Mouse (Mus musculus) lung, embryonic 15.5 days (tissue): Measurements from ENCODE around the gene Nim1k. TPM values are rescaled to one million over a fixed set of nuclear protein-coding genes. Genes with fewer than 3 reads are reported as not detected.
"Not testable (repeated sequence)": the region's sequence is repeated elsewhere in the genome, so short reads cannot be mapped to it uniquely, and the experiment has no call there.

Experiments used
- ATAC-seq: fragments of 200-750 bp; cut with Nextera tagmentation; 2 replicates; pipeline ENCODE4 v1.8.0; 2017; ENCODE audit warnings: moderate number of reproducible peaks, borderline replicate concordance; ENCODE audit not compliant: low FRiP score, low TSS enrichment; ENCODE audit errors: extremely low read depth
- H3K27ac ChIP-seq: fragments of 300-500 bp; sonication (generic); 2 replicates; pipeline ENCODE4 v1.5.1; 2015; ENCODE audit warnings: moderate library complexity, mild to moderate bottlenecking, inconsistent platforms
- H3K27me3 ChIP-seq: fragments of 300-500 bp; sonication (generic); 2 replicates; pipeline ENCODE4 v1.6.1; 2015; ENCODE audit warnings: inconsistent platforms
- H3K36me3 ChIP-seq: fragments of 300-500 bp; sonication (generic); 2 replicates; pipeline ENCODE4 v1.6.1; 2015; ENCODE audit warnings: inconsistent platforms
- H3K4me1 ChIP-seq: fragments of 300-500 bp; sonication (generic); 2 replicates; pipeline ENCODE4 v1.6.1; 2015; ENCODE audit warnings: inconsistent platforms
- H3K4me2 ChIP-seq: fragments of 300-500 bp; sonication (generic); 2 replicates; pipeline ENCODE4 v1.6.1; 2015; ENCODE audit warnings: inconsistent platforms, mild to moderate bottlenecking, moderate library complexity
- H3K4me3 ChIP-seq: fragments of 300-500 bp; sonication (generic); 2 replicates; pipeline ENCODE4 v1.5.1; 2015; ENCODE audit warnings: mild to moderate bottlenecking, inconsistent platforms
- H3K9ac ChIP-seq: fragments of 300-500 bp; sonication (generic); 2 replicates; pipeline ENCODE4 v1.6.1; 2015; ENCODE audit warnings: inconsistent platforms
- H3K9me3 ChIP-seq: fragments of 300-500 bp; sonication (generic); 2 replicates; pipeline ENCODE4 v1.6.1; 2016; ENCODE audit warnings: inconsistent platforms
- WGBS: fragments of 180-500 bp; shearing (Covaris S2); methylation state at CpG from one replicate; pipeline ENCODE4 v1.1.7; 2015; 5-methylcytosine and 5-hydroxymethylcytosine counted together
- polyA plus RNA-seq: library from polyadenylated mRNA; unstranded; fragments of >200 nt; fragmentation: Nextera tagmentation; extraction: Ambion mirVana; gene quantifications from 2 replicates; pipeline ENCODE4 v1.2.1, GENCODE M21; 2015

Nim1k gene
- polyA plus RNA-seq, 1 experiment from 2014 or later, result 0.97 TPM

DNA sequence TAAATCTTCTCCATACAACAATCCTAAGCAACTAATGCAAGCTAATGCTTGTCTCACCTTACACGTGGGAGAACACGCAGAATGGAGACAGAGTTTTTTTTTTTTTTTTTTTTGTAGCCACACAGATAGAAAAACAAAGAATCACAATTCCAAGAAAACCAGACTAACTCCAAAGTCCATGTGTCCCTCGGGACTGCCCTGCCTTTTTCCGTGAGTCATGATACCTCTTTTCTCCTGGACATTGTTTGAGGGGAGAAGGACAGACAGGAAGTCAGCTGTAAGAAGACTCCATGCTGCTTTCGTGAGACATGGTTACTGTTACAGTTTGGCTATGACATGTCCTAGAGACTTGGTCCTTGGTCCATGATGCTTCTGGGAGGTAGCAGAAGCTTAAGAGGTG is 32.3 kb downstream of the Nim1k start:
- H3K27me3 ChIP-seq, result no peaks in the 10 kb centered on the region
- H3K9me3 ChIP-seq, result no peaks in the 10 kb centered on the region
- no peak overlapping the region for H3K9ac ChIP-seq
- H3K36me3 ChIP-seq, result no peaks in the 10 kb centered on the region
- 81% methylated on average over 5 of the region's 5 CpGs for WGBS
- no peak overlapping the region for H3K27ac ChIP-seq
- no peak overlapping the region for H3K4me3 ChIP-seq
- no peaks in the 10 kb centered on the region for H3K4me1 ChIP-seq
- no peak overlapping the region for H3K4me2 ChIP-seq
- ATAC-seq, result no peak

GRCm38 (mm10) chr13:119722447-119722846 is 33.2 kb downstream of the Nim1k start:
- H3K4me3 ChIP-seq, result no peak overlapping the region
- ATAC-seq, result no peak
- no peaks in the 10 kb centered on the region for H3K27me3 ChIP-seq
- no peak overlapping the region for H3K4me2 ChIP-seq
- no peak overlapping the region for H3K27ac ChIP-seq
- H3K9ac ChIP-seq, result no peak overlapping the region
- H3K9me3 ChIP-seq, result no peaks in the 10 kb centered on the region
- H3K4me1 ChIP-seq, result no peaks in the 10 kb centered on the region
- 70% methylated on average over 3 of the region's 3 CpGs for WGBS
- H3K36me3 ChIP-seq, result no peaks in the 10 kb centered on the region

- H3K4me1 ChIP-seq, result no peaks in the 10 kb centered on the region
- H3K27ac ChIP-seq, result no peak overlapping the region
- ATAC-seq, result no peak
- no peak overlapping the region for H3K4me3 ChIP-seq
- no peak overlapping the region for H3K9ac ChIP-seq
- H3K4me2 ChIP-seq, result no peak overlapping the region
- no peaks in the 10 kb centered on the region for H3K9me3 ChIP-seq
- no peaks in the 10 kb centered on the region for H3K27me3 ChIP-seq
- WGBS, result 86% methylated on average over 2 of the region's 2 CpGs
- no peaks in the 10 kb centered on the region for H3K36me3 ChIP-seq
These were observed 39.6 kb downstream of the Nim1k start for GRCm38 (mm10) chr13:119716105-119716504.

GRCm38 (mm10) chr13:119713821-119714220 is 41.9 kb downstream of the Nim1k start:
- 55% methylated on average over 9 of the region's 9 CpGs for WGBS

GRCm38 (mm10) chr13:119713107-119713787 is 42.4 kb downstream of the Nim1k start:
- Histone ChIP-seq H3K4me1 (no peaks in the 10 kb centered on the region), H3K9ac (no peak overlapping the region), H3K27me3 (no peaks in the 10 kb centered on the region), H3K36me3 (0 out of 2 replicates have a peak, but pooled peaks cover 7% of the 10 kb centered on the region), H3K27ac (no peak overlapping the region), H3K9me3 (no peaks in the 10 kb centered on the region), H3K4me3 (no peak overlapping the region), H3K4me2 (no peak overlapping the region)
- 65% methylated on average over 8 of the region's 8 CpGs for WGBS
- ATAC-seq, result no peak

More at GRCm38 (mm10) chr13:119713821-119714220, 41.9 kb downstream of the Nim1k start:
- Histone ChIP-seq H3K9me3 (no peaks in the 10 kb centered on the region), H3K9ac (no peak overlapping the region), H3K4me3 (no peak overlapping the region), H3K36me3 (0 out of 2 replicates have a peak, but pooled peaks cover 2% of the 10 kb centered on the region), H3K4me1 (no peaks in the 10 kb centered on the region), H3K4me2 (no peak overlapping the region), H3K27me3 (no peaks in the 10 kb centered on the region), H3K27ac (no peak overlapping the region)
- no peak for ATAC-seq

DNA sequence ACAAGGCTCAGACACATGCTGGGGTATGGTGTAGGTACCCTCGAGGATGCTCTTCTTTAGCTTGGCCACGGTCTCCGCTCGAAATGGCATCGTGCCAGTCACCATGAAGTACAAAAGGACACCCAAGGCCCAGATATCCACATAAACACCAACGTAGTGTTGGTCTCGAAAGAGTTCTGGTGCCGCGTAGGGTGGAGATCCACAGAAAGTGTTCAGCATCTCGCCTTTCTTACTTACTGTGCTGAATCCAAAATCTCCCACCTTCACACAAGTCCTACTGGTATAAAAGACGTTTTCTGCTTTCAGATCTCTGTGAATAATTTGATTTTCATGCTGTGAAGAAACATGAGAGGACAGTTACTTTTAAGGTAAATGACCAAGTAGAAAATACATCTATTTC is 43.2 kb downstream of the Nim1k start:
- Histone ChIP-seq H3K9me3 (no peaks in the 10 kb centered on the region), H3K4me2 (no peak overlapping the region), H3K27ac (no peak overlapping the region), H3K27me3 (no peaks in the 10 kb centered on the region), H3K4me3 (no peak overlapping the region), H3K4me1 (no peaks in the 10 kb centered on the region), H3K9ac (no peak overlapping the region), H3K36me3 (0 out of 2 replicates have a peak, but pooled peaks cover 7% of the 10 kb centered on the region)
- ATAC-seq, result no peak
- WGBS, result 88% methylated on average over 11 of the region's 11 CpGs

DNA sequence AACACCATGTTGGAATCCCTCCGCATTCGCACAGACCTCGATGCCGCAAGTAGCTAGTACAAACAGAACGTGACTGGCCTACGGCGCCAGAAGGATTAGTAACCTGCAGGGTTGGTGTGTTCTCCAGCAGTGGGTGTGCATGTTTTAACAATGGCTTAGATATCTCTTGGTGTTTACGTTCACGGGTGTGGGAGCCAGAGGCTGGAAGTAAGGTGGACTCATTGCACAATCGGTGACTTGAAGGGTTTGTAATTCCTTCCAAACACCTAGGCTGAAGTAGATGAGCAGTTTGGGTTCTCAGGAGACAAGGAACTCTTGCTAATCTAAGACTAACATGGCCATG is 45.4 kb downstream of the Nim1k start:
- no peak for ATAC-seq

GRCm38 (mm10) chr13:119709388-119710267 is 46.1 kb downstream of the Nim1k start:
- Histone ChIP-seq H3K9me3 (no peaks in the 10 kb centered on the region), H3K27ac (no peak overlapping the region), H3K36me3 (peaks cover 27% of the 10 kb centered on the region), H3K27me3 (no peaks in the 10 kb centered on the region), H3K4me2 (no peak overlapping the region), H3K4me3 (no peak overlapping the region), H3K9ac (no peak overlapping the region), H3K4me1 (no peaks in the 10 kb centered on the region)
- ATAC-seq, result no peak
- 77% methylated on average over 8 of the region's 8 CpGs for WGBS

More for the DNA sequence above, 45.4 kb downstream of the Nim1k start:
- Histone ChIP-seq H3K36me3 (peaks cover 21% of the 10 kb centered on the region), H3K9ac (no peak overlapping the region), H3K4me2 (no peak overlapping the region), H3K4me1 (no peaks in the 10 kb centered on the region), H3K27me3 (no peaks in the 10 kb centered on the region), H3K9me3 (no peaks in the 10 kb centered on the region), H3K4me3 (no peak overlapping the region), H3K27ac (no peak overlapping the region)
- 71% methylated on average over 10 of the region's 10 CpGs for WGBS

DNA sequence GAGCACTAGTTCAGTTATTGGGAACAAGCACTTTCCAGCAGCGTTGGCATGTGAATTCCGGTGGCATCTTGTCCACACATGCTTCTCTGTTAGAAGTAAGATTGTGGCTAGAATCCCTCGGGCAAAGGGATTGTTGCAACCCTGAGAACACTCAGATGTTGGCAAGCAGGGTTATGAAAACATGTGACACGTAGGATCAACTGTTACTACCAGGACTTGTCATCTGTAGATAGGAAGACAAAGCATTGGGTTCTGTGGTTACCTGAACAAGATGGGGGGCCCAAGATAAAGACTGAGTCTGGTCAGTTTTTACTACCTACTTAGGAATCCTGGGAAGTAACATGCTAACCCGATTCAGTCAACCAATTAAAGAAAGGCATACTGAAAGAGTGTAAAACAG is 46.7 kb downstream of the Nim1k start:
- no peaks in the 10 kb centered on the region for H3K27me3 ChIP-seq
- WGBS, result 83% methylated on average over 5 of the region's 5 CpGs
- no peak overlapping the region for H3K4me2 ChIP-seq
- no peaks in the 10 kb centered on the region for H3K4me1 ChIP-seq
- H3K27ac ChIP-seq, result no peak overlapping the region
- H3K9me3 ChIP-seq, result no peaks in the 10 kb centered on the region
- no peak overlapping the region for H3K4me3 ChIP-seq
- H3K9ac ChIP-seq, result no peak overlapping the region
- ATAC-seq, result no peak
- H3K36me3 ChIP-seq, result peaks cover 34% of the 10 kb centered on the region

DNA sequence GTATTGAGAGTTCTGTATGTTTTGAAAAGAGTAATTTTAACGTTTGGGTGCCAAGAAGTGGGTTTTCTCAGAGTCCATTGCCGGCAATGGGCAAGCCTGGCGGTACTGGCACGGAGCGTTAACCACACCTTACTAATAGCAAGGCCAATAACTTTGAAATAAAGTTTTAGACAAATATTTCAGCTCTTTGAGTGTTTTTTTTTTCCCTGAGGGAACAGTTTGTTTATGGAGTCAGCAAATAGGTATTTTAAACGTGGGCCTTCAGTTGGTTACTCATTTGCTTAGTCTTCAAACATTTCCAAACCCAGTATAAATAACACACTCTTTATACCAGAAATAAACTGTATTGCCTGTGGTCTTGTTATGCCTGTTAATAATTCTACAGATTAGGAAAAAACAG is 47.8 kb downstream of the Nim1k start:
- no peaks in the 10 kb centered on the region for H3K9me3 ChIP-seq
- H3K4me3 ChIP-seq, result no peak overlapping the region
- WGBS, result 79% methylated on average over 6 of the region's 6 CpGs
- H3K9ac ChIP-seq, result no peak overlapping the region
- H3K27ac ChIP-seq, result no peak overlapping the region
- H3K36me3 ChIP-seq, result peaks cover 43% of the 10 kb centered on the region
- no peak for ATAC-seq
- no peaks in the 10 kb centered on the region for H3K27me3 ChIP-seq
- H3K4me2 ChIP-seq, result no peak overlapping the region
- H3K4me1 ChIP-seq, result no peaks in the 10 kb centered on the region

GRCm38 (mm10) chr13:119706953-119707352 is 48.7 kb downstream of the Nim1k start:
- Histone ChIP-seq H3K36me3 (peaks cover 52% of the 10 kb centered on the region), H3K27ac (no peak overlapping the region), H3K4me2 (no peak overlapping the region), H3K9ac (no peak overlapping the region), H3K4me3 (no peak overlapping the region), H3K4me1 (no peaks in the 10 kb centered on the region), H3K27me3 (no peaks in the 10 kb centered on the region), H3K9me3 (no peaks in the 10 kb centered on the region)
- 73% methylated on average over 7 of the region's 7 CpGs for WGBS
- ATAC-seq, result no peak

DNA sequence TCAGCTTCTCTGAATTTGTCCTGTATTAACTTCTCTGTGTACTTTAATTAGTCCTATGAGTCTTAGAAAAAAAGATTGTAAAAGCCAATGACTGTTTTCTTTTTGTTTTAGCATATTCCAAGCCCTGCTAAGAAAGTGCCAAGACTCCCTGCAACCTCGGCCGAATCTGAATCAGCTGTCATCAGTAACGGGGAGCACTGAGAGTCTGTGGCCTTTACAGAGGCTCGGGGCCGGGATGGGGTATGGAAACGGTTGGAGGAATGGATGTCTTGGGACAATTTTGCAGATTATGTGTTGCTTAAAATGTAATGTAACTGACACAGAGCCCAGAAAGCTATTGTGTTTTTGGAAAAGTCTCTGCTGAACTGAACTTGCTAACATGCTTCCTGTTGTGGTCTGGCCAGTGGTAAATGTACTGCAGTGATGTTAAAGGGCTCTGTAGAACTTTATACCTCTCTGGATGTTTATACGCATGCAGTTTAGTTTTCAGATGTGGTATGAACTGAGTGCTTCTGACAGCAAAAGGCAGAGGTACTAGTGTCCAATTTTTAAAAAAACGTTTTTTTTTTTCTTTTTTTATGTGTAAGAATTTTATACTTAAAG is 49.3 kb downstream of the Nim1k start:
- not testable (repeated sequence) for H3K4me2 ChIP-seq, ATAC-seq
- WGBS, result 82% methylated on average over 8 of the region's 8 CpGs

More for the DNA sequence above, 49.3 kb downstream of the Nim1k start:
- peaks cover 54% of the 10 kb centered on the region for H3K36me3 ChIP-seq
- not testable (repeated sequence) for H3K9me3 ChIP-seq, H3K4me3 ChIP-seq, H3K9ac ChIP-seq, H3K4me1 ChIP-seq, H3K27me3 ChIP-seq, H3K27ac ChIP-seq
